Mouse (Mus musculus) 3T3-L1 (cell line): ENCODE results near the gene Nobox.

Source experiments
- DNase-seq: peaks from one replicate; pipeline ENCODE4 v3.0.0-alpha.2; 2015; ENCODE audit warnings: low read depth, low spot score

Gene Nobox

GRCm38 (mm10) chr6:43309454-43309853 is at the start of gene Nobox:
TSS of gene Nobox (minus strand) at chr6:43309554.
- DNase-seq, result no peak

- peak; percentile 44 for DNase-seq
These were observed 45.3 kb upstream of the Nobox start for GRCm38 (mm10) chr6:43354562-43355241.

GRCm38 (mm10) chr6:43353446-43353845 is 44.1 kb upstream of the Nobox start:
- peak; percentile 77 for DNase-seq

- no peak for DNase-seq
These were observed 39.7 kb upstream of the Nobox start for GRCm38 (mm10) chr6:43349083-43349482.

GRCm38 (mm10) chr6:43347637-43348036 is 38.3 kb upstream of the Nobox start:
- DNase-seq, result peak; percentile 73

- peak; percentile 77 for DNase-seq
These were observed 33.7 kb upstream of the Nobox start for GRCm38 (mm10) chr6:43343006-43343405.

GRCm38 (mm10) chr6:43342386-43342785 is 33.0 kb upstream of the Nobox start:
- DNase-seq, result peak; percentile 28

- DNase-seq, result no peak
These were observed 29.4 kb upstream of the Nobox start for GRCm38 (mm10) chr6:43338804-43339203.

- no peak for DNase-seq
These were observed 28.2 kb upstream of the Nobox start for GRCm38 (mm10) chr6:43337491-43337961.

GRCm38 (mm10) chr6:43335619-43336234 is 26.4 kb upstream of the Nobox start:
- peak; percentile 70 for DNase-seq

GRCm38 (mm10) chr6:43333479-43333878 is 24.1 kb upstream of the Nobox start:
- no peak for DNase-seq

- no peak for DNase-seq
These were observed 3.8 kb upstream of the Nobox start for GRCm38 (mm10) chr6:43312961-43313656.

- no peak for DNase-seq
These were observed 3.2 kb upstream of the Nobox start for GRCm38 (mm10) chr6:43312546-43312945.

GRCm38 (mm10) chr6:43310071-43310470 is 717 bp upstream of the Nobox start:
- DNase-seq, result no peak

- no peak for DNase-seq
These were observed 11.9 kb downstream of the Nobox start for GRCm38 (mm10) chr6:43297508-43297850.

- peak; percentile 83 for DNase-seq
These were observed 12.4 kb downstream of the Nobox start for GRCm38 (mm10) chr6:43296798-43297507.

GRCm38 (mm10) chr6:43295908-43296307 is 13.4 kb downstream of the Nobox start:
- no peak for DNase-seq

GRCm38 (mm10) chr6:43293175-43293574 is 16.2 kb downstream of the Nobox start:
- no peak for DNase-seq

GRCm38 (mm10) chr6:43292471-43293076 is 16.8 kb downstream of the Nobox start:
- DNase-seq, result peak; percentile 99

GRCm38 (mm10) chr6:43292041-43292440 is 17.3 kb downstream of the Nobox start:
- peak; percentile 83 for DNase-seq

GRCm38 (mm10) chr6:43280481-43280880 is 28.9 kb downstream of the Nobox start:
- no peak for DNase-seq

- DNase-seq, result peak; percentile 78
These were observed 31.1 kb downstream of the Nobox start for GRCm38 (mm10) chr6:43278247-43278646.
